Mouse (Mus musculus): ENCODE data around the gene Vwa3b. TPM values are rescaled to one million over a fixed set of nuclear protein-coding genes. Genes with fewer than 3 reads are reported as not detected.

Gene Vwa3b
- polyA plus RNA-seq, 1 experiment from 2014 or later = 0.99 TPM

DNA sequence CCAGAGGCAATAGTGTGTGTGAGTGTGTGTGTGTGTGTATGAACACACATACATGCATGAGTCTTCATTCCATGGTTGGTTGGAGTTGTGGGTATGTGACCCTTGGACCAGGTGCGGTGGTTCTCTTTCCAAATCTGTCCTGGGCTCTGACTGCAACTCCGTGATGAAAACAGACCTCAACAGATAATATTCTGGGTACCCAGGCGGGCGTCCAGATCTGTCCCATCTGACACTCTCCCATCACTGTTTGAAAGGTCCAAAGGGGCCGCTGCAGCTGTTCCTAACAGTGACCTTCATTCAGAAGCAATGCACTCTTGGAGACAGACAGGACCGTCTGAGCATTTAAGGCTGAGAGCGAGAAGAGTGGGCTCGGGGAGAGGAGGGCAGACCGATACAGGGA lies 90.2 kb downstream of the Vwa3b start:
- H3K9ac ChIP-seq (ENCODE audit: low read depth, low read length) = no peak overlapping the region
- ATAC-seq = no peak
- no peaks in the 10 kb centered on the region; the same call in 1 of the 2 replicates for H3K4me1 ChIP-seq (ENCODE audit: control insufficient read depth, insufficient read depth, low read length)
- H3K36me3 ChIP-seq (ENCODE audit: control insufficient read depth, insufficient read depth, low read length) = no peaks in the 10 kb centered on the region
- H3K4me3 ChIP-seq (ENCODE audit: low read depth, low read length) = no peak overlapping the region
- no peak overlapping the region for H3K4me2 ChIP-seq (ENCODE audit: low read length)
- no peak overlapping the region for H3K27ac ChIP-seq (ENCODE audit: low read length)
- WGBS = 90% methylated on average over 9 of the region's 9 CpGs
- H3K9me3 ChIP-seq (replicated peaks; ENCODE audit: control insufficient read depth, low read length, poor library complexity, severe bottlenecking) = no peaks in the 10 kb centered on the region
- H3K27me3 ChIP-seq (ENCODE audit: control insufficient read depth, insufficient read depth, low read depth, low read length) = no peaks in the 10 kb centered on the region

DNA sequence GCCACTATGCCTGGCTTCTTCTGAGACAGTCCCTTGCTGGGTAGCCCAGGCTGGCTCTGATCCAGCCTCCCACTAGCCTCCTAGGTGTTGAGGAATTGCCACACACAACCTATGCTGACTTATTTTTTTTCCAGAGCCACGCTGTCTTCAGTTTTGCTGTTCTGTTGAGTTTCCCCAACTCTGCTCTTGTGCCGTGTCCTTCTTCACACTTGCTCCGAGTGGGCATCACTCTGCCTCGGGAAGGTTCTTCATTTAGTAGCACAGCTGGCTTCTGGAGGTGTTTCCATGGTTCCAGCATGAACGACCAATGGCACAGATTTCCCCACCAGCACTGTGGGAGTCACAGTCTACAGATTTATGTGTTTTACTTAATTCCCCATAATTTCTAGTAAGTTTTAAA lies 91.6 kb downstream of the Vwa3b start:
- WGBS = 87% methylated on average over 5 of the region's 5 CpGs

DNA sequence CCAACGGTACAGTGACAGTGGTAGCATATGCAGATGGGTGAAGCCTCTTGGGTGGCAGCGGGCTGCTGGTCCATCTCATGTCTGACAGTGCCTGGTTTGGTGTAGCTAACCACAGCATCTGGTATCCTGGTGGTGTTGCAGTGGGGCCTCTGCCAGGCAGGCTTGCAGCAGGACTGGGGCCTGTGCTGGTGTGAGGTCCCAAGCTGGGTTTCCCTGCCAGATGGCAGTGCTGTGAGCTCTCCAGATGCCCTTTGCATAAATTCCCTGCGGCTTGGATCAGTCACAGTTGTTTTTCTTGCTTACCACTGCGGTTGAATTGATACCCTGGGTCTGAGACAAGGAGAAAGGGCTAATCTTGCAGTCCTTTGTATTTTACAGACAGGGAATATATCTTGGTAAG lies 95.9 kb downstream of the Vwa3b start:
- no peak overlapping the region for H3K4me3 ChIP-seq (ENCODE audit: low read depth, low read length)
- no peaks in the 10 kb centered on the region for H3K27me3 ChIP-seq (ENCODE audit: control insufficient read depth, insufficient read depth, low read depth, low read length)
- peak overlapping the region; percentile 70 for H3K27ac ChIP-seq (ENCODE audit: low read length)
- peak; percentile 83; the same call in 1 of the 2 replicates for ATAC-seq
- no peak overlapping the region for H3K4me2 ChIP-seq (ENCODE audit: low read length)
- 19% methylated on average over 4 of the region's 4 CpGs for WGBS
- peaks cover 8% of the 10 kb centered on the region; the same call in 1 of the 2 replicates for H3K4me1 ChIP-seq (ENCODE audit: control insufficient read depth, insufficient read depth, low read length)
- no peaks in the 10 kb centered on the region for H3K9me3 ChIP-seq (replicated peaks; ENCODE audit: control insufficient read depth, low read length, poor library complexity, severe bottlenecking)
- no peaks in the 10 kb centered on the region for H3K36me3 ChIP-seq (ENCODE audit: control insufficient read depth, insufficient read depth, low read length)
- 0 out of 2 replicates have a peak overlapping the region, but pooled peaks have one; percentile 14 for H3K9ac ChIP-seq (ENCODE audit: low read depth, low read length)

More for the DNA sequence above, 91.6 kb downstream of the Vwa3b start:
- Histone ChIP-seq H3K9ac (ENCODE audit: low read depth, low read length) (no peak overlapping the region), H3K27me3 (ENCODE audit: control insufficient read depth, insufficient read depth, low read depth, low read length) (no peaks in the 10 kb centered on the region), H3K4me3 (ENCODE audit: low read depth, low read length) (no peak overlapping the region), H3K4me2 (ENCODE audit: low read length) (no peak overlapping the region), H3K9me3 (replicated peaks; ENCODE audit: control insufficient read depth, low read length, poor library complexity, severe bottlenecking) (no peaks in the 10 kb centered on the region), H3K36me3 (ENCODE audit: control insufficient read depth, insufficient read depth, low read length) (no peaks in the 10 kb centered on the region), H3K27ac (ENCODE audit: low read length) (no peak overlapping the region), H3K4me1 (ENCODE audit: control insufficient read depth, insufficient read depth, low read length) (peaks cover 6% of the 10 kb centered on the region; the same call in 1 of the 2 replicates)
- no peak for ATAC-seq

DNA sequence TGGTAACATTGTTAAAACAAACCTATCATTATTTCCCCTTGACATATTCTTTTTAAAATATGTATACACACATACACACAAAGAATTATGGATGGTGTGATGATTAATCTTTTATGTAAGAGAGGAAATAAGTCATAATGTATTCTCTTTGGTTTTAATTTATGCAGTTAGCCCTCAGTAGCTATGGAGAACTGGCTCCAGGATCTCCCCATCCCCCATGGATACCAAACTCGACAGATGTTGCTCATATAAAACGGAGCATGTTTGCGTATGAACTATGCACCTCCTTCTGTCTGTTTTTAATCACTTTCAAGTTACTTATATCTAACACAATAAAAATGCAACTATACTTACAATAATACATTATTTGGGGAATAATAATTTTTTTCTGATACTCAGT lies 96.4 kb downstream of the Vwa3b start:
- no peak overlapping the region for H3K27ac ChIP-seq (ENCODE audit: low read length)
- ATAC-seq = peak; percentile 73; the same call in 1 of the 2 replicates
- H3K9me3 ChIP-seq (replicated peaks; ENCODE audit: control insufficient read depth, low read length, poor library complexity, severe bottlenecking) = no peaks in the 10 kb centered on the region
- H3K4me3 ChIP-seq (ENCODE audit: low read depth, low read length) = no peak overlapping the region
- peaks cover 8% of the 10 kb centered on the region; the same call in 1 of the 2 replicates for H3K4me1 ChIP-seq (ENCODE audit: control insufficient read depth, insufficient read depth, low read length)
- H3K36me3 ChIP-seq (ENCODE audit: control insufficient read depth, insufficient read depth, low read length) = no peaks in the 10 kb centered on the region
- WGBS = 30% methylated on average over 3 of the region's 3 CpGs
- H3K4me2 ChIP-seq (ENCODE audit: low read length) = no peak overlapping the region
- H3K9ac ChIP-seq (ENCODE audit: low read depth, low read length) = no peak overlapping the region
- no peaks in the 10 kb centered on the region for H3K27me3 ChIP-seq (ENCODE audit: control insufficient read depth, insufficient read depth, low read depth, low read length)

DNA sequence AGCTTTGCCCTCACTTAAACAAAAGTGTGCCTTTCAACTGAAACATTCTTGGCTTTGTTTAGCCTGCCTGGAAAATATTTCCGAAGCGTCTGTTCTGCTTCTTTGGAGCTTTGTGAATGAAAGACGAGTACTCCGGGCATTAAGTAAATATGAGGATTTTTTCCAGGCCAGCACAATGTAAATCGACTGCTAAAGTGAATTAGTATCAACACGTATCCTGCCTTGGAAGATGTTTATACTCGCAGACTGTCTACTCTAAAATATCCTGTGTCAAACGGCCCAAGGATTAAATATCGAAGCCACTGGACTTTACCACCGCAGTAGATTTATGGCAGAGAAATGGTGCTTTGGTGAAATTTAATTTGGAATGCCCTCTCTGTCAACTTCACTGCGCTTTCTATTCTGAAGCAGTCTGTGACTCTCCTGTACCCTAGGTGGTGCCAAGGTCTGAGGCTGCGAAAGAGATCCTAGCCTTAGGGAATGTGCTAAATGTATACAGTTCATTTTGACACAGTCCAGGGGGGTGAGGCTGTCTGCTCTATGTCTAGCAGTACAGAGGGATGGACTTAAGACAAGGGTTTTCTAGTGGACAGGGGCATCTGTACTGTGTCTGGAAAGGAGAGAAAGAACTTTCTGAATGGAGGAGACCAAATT lies 98.4 kb downstream of the Vwa3b start:
- Histone ChIP-seq H3K27me3 (ENCODE audit: control insufficient read depth, insufficient read depth, low read depth, low read length) (no peaks in the 10 kb centered on the region), H3K4me1 (ENCODE audit: control insufficient read depth, insufficient read depth, low read length) (peaks cover 8% of the 10 kb centered on the region; the same call in 1 of the 2 replicates), H3K9me3 (replicated peaks; ENCODE audit: control insufficient read depth, low read length, poor library complexity, severe bottlenecking) (no peaks in the 10 kb centered on the region), H3K4me2 (ENCODE audit: low read length) (no peak overlapping the region), H3K9ac (ENCODE audit: low read depth, low read length) (no peak overlapping the region), H3K36me3 (ENCODE audit: control insufficient read depth, insufficient read depth, low read length) (no peaks in the 10 kb centered on the region), H3K27ac (ENCODE audit: low read length) (peak overlapping the region; percentile 11; the same call in 1 of the 2 replicates), H3K4me3 (ENCODE audit: low read depth, low read length) (no peak overlapping the region)
- WGBS = 62% methylated on average over 12 of the region's 12 CpGs
- no peak for ATAC-seq

DNA sequence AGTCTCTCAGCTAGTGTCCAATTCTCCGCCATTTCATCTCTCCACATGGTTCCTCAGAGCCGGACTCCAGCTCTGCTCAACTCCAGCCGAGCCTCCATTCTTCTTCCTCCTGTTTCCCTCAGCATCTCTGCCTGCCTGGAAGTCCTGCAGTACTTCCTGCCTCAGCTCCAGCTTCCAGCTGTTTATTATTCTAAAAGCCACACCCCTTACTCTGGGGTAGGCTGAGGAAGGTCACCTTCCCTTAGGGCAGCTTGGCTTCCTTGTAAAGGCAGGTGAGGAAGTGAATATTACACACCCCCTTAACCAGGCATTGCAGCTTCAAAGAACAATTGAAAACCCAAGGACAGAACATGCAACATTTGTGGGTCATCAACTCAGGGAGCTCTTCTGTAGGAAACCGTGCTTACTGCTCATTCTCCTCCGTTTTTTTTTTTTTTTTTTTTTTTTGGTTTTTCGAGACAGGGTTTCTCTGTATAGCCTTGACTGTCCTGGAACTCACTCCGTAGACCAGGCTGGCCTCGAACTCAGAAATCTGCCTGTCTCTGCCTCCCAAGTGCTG lies 103.7 kb downstream of the Vwa3b start:
- no peak overlapping the region for H3K27ac ChIP-seq (ENCODE audit: low read length)
- H3K4me1 ChIP-seq (ENCODE audit: control insufficient read depth, insufficient read depth, low read length) = no peaks in the 10 kb centered on the region
- no peak overlapping the region for H3K4me3 ChIP-seq (ENCODE audit: low read depth, low read length)
- H3K9ac ChIP-seq (ENCODE audit: low read depth, low read length) = no peak overlapping the region
- H3K36me3 ChIP-seq (ENCODE audit: control insufficient read depth, insufficient read depth, low read length) = no peaks in the 10 kb centered on the region
- WGBS = 81% methylated on average over 7 of the region's 8 CpGs
- no peaks in the 10 kb centered on the region for H3K27me3 ChIP-seq (ENCODE audit: control insufficient read depth, insufficient read depth, low read depth, low read length)
- H3K4me2 ChIP-seq (ENCODE audit: low read length) = no peak overlapping the region
- no peak for ATAC-seq
- H3K9me3 ChIP-seq (replicated peaks; ENCODE audit: control insufficient read depth, low read length, poor library complexity, severe bottlenecking) = no peaks in the 10 kb centered on the region

DNA sequence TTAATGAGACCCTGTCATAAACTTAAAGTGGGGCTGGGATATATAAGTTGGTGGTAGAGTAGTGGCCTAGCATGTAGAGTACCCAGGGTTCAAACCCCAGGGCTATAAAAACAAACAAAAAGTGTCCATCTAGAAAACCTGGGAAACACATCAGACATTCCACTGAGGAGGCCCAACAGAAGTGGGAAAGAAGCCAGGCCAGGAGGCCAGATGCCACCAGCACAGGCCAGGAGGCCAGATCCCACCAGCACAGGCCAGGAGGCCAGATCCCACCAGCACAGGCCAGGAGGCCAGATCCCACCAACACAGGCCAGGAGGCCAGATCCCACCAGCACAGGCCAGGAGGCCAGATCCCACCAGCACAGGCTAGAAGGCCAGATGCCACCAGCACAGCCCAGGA lies 104.8 kb downstream of the Vwa3b start:
- Histone ChIP-seq H3K36me3 (ENCODE audit: control insufficient read depth, insufficient read depth, low read length) (no peaks in the 10 kb centered on the region), H3K27ac (ENCODE audit: low read length) (no peak overlapping the region), H3K27me3 (ENCODE audit: control insufficient read depth, insufficient read depth, low read depth, low read length) (no peaks in the 10 kb centered on the region), H3K9me3 (replicated peaks; ENCODE audit: control insufficient read depth, low read length, poor library complexity, severe bottlenecking) (no peaks in the 10 kb centered on the region), H3K4me2 (ENCODE audit: low read length) (no peak overlapping the region), H3K4me3 (ENCODE audit: low read depth, low read length) (no peak overlapping the region), H3K9ac (ENCODE audit: low read depth, low read length) (no peak overlapping the region), H3K4me1 (ENCODE audit: control insufficient read depth, insufficient read depth, low read length) (no peaks in the 10 kb centered on the region)
- no peak for ATAC-seq

DNA sequence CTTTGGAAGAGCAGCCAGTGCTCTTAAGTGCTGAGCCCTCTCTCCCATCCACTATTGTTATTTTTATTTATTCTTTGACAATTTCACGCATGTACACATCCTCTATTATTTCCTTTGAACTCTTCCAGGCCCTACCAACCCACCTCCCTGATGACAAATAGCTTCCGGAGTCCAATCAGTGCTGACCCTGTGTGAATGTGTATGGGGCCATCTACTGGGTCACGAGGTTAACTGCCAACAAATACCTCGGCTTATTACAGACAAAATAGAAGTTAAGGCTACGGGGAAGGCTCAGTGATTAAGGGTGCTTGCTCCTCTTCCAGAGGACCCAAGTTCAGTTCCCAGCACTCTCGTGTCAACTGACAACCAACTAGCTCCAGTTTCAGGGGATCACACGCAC lies 106.0 kb downstream of the Vwa3b start:
- ATAC-seq = no peak
- H3K9me3 ChIP-seq (replicated peaks; ENCODE audit: control insufficient read depth, low read length, poor library complexity, severe bottlenecking) = no peaks in the 10 kb centered on the region
- H3K9ac ChIP-seq (ENCODE audit: low read depth, low read length) = no peak overlapping the region
- no peak overlapping the region for H3K4me2 ChIP-seq (ENCODE audit: low read length)
- no peak overlapping the region for H3K4me3 ChIP-seq (ENCODE audit: low read depth, low read length)
- H3K4me1 ChIP-seq (ENCODE audit: control insufficient read depth, insufficient read depth, low read length) = no peaks in the 10 kb centered on the region
- 67% methylated on average over 7 of the region's 7 CpGs for WGBS
- H3K27ac ChIP-seq (ENCODE audit: low read length) = no peak overlapping the region
- H3K36me3 ChIP-seq (ENCODE audit: control insufficient read depth, insufficient read depth, low read length) = no peaks in the 10 kb centered on the region
- H3K27me3 ChIP-seq (ENCODE audit: control insufficient read depth, insufficient read depth, low read depth, low read length) = no peaks in the 10 kb centered on the region

DNA sequence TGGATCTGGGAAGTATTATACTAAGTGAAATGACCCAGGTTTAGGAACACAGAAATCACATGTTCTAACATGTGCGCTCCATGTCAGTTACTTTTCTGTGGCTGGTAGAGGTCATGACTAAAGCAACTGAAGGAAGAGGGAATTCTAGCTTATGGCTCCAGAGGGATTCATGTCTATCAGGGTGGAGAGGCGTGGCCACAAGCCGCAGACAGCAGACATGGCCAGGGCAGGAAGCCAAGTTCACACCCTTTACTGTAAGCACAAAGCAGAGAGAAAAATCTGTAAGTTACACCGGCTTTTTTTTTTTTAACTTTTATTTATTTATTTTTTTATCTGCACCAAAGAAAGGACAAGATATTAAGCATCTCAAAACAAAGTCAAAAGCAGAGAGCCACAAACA lies 119.6 kb downstream of the Vwa3b start:
- no peak for ATAC-seq

More for the DNA sequence above, 119.6 kb downstream of the Vwa3b start:
- Histone ChIP-seq H3K4me3 (ENCODE audit: low read depth, low read length) (no peak overlapping the region), H3K4me1 (ENCODE audit: control insufficient read depth, insufficient read depth, low read length) (no peaks in the 10 kb centered on the region), H3K36me3 (ENCODE audit: control insufficient read depth, insufficient read depth, low read length) (no peaks in the 10 kb centered on the region), H3K9ac (ENCODE audit: low read depth, low read length) (no peak overlapping the region), H3K4me2 (ENCODE audit: low read length) (no peak overlapping the region), H3K9me3 (replicated peaks; ENCODE audit: control insufficient read depth, low read length, poor library complexity, severe bottlenecking) (no peaks in the 10 kb centered on the region), H3K27me3 (ENCODE audit: control insufficient read depth, insufficient read depth, low read depth, low read length) (no peaks in the 10 kb centered on the region), H3K27ac (ENCODE audit: low read length) (no peak overlapping the region)
- WGBS = 83% methylated on average over 4 of the region's 4 CpGs

Measured in midbrain, embryonic 16.5 days (tissue).